Mouse (Mus musculus) heart, adult 2 months (tissue): ENCODE results near the gene 1700012P22Rik. TPM values are rescaled to one million over a fixed set of nuclear protein-coding genes. Genes with fewer than 3 reads are reported as not detected.

Source experiments
- DNase-seq, 2 experiments: peaks; one replicate each; pipeline ENCODE4 v3.0.0; 2021
- H3K27ac ChIP-seq: fragments of 200-600 bp; 2 replicates; pipeline ENCODE4 v1.8.1; 2022
- H3K27me3 ChIP-seq: fragments of 200-500 bp; 2 replicates; pipeline ENCODE4 v1.6.1; 2012; ENCODE audit warnings: mild to moderate bottlenecking, low read length, inconsistent platforms, mixed read lengths; ENCODE audit not compliant: control insufficient read depth, insufficient read depth
- H3K36me3 ChIP-seq: fragments of 200-500 bp; 2 replicates; pipeline ENCODE4 v1.6.1; 2012; ENCODE audit warnings: low read length, inconsistent platforms; ENCODE audit not compliant: control insufficient read depth, insufficient read depth
- H3K4me1 ChIP-seq: fragments of 200-500 bp; 2 replicates; pipeline ENCODE4 v1.6.1; 2011; ENCODE audit warnings: low read length; ENCODE audit not compliant: control insufficient read depth, insufficient read depth
- H3K4me3 ChIP-seq: fragments of 200-600 bp; 2 replicates; pipeline ENCODE4 v1.8.1; 2022
- H3K79me2 ChIP-seq: fragments of 200-500 bp; replicated peaks from 2 replicates; pipeline ENCODE4 v1.6.1; 2012; ENCODE audit warnings: mild to moderate bottlenecking, inconsistent platforms, low read length, moderate library complexity, mixed read lengths; ENCODE audit not compliant: control insufficient read depth, insufficient read depth
- H3K9ac ChIP-seq: fragments of 200-500 bp; 2 replicates; pipeline ENCODE4 v1.6.1; 2012; ENCODE audit warnings: low read depth, mild to moderate bottlenecking, control low read depth, inconsistent platforms, low read length, mixed read lengths
- CTCF ChIP-seq: fragments of 200-600 bp; IDR thresholded peaks from 2 replicates; pipeline ENCODE4 v1.8.1; 2022; ENCODE audit warnings: antibody characterized with exemption, mild to moderate bottlenecking, moderate library complexity
- EP300 ChIP-seq: fragments of 200-500 bp; IDR thresholded peaks from 2 replicates; pipeline ENCODE4 v1.6.1; 2011; ENCODE audit warnings: low read depth, low read length, control low read depth; ENCODE audit not compliant: insufficient read depth
- POLR2A ChIP-seq: fragments of 200-500 bp; IDR thresholded peaks from 2 replicates; pipeline ENCODE4 v1.6.1; 2011; ENCODE audit warnings: mild to moderate bottlenecking, low read depth, low read length, control low read depth; ENCODE audit not compliant: insufficient read depth
- whole genome bisulfite sequencing: fragments of 180-500 bp; shearing (Covaris S2); methylation state at CpG from one replicate; pipeline ENCODE4 v1.1.7; 2018; 5-methylcytosine and 5-hydroxymethylcytosine counted together
- intact Hi-C: fragments of 180-260 bp; cut with DNase I; formaldehyde crosslinking; loops from one replicate; pipeline ENCODE4 v1.15.1; 2025
- long read RNA-seq: library from polyadenylated mRNA; stranded (forward); transcript quantifications from one replicate; pipeline ENCODE4 v2.0.0, GENCODE M21; 2021
- polyA plus RNA-seq: library from polyadenylated mRNA; depleted of rRNA; stranded (reverse); fragments of >200 nt; gene quantifications from 2 replicates; pipeline ENCODE4 v1.2.3, GENCODE M21; 2012; rRNA removed
- total RNA-seq, 2 experiments: library from RNA; stranded (reverse); gene quantifications; 2 replicates each; pipeline ENCODE4 v1.2.3; 2021

Gene 1700012P22Rik
- not detected for total RNA-seq
- polyA plus RNA-seq, result not detected in 2 replicates
- long read RNA-seq, result 0 reads

DNA sequence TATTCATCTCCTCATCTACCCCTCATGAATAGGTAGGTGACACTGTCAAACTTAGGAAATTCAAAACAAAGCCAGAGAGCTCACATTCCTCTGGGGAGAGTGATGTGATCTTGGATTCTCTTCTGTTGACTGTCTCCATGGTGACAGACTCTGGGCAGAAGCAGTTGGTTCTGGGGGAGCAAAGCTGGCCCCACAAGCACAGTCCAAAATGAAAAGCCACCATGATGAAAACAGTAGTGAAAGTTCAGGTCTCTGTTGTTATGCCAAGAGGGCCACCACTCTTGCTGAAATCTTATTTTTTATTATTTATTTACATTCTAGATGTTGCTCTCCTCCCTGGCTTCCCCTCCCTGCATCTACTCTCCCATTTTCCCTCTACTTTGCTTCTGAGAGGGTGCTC lies at the start of gene 1700012P22Rik:
1700012P22Rik (minus strand) TSS at position 101 of the 400 bp plus-strand sequence.
- Histone ChIP-seq H3K27me3 (no peaks in the 10 kb centered on the region), H3K27ac (no peak within 1 kb of the TSS), H3K4me1 (no peaks in the 10 kb centered on the region), H3K79me2 (no peaks in the 10 kb centered on the region), H3K9ac (no peak within 1 kb of the TSS), H3K4me3 (no peak within 1 kb of the TSS), H3K36me3 (no peaks in the 10 kb centered on the region)
- no peak for DNase-seq
- intact Hi-C loops, result no loop called here
- TF ChIP-seq POLR2A (no peak), CTCF (no peak)

DNA sequence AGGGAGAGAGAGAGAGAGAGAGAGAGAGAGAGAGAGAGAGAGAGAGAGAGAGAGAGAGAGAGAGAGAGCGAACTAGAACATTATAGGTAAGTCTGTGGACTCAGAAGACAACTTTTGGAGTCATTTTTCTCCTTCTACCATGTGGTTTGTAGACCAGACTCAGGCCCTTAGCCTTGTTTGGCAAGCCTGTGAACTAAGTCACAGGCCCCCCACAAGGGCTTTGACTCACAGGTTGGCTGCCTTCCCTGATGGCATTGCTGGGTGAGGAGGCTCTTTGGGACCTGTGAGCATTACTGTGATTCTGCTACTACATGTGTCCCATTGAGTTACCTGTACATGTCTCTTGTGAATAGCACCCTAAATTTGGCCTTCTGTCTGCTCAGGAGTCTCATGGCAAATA lies 29.5 kb upstream of the 1700012P22Rik start:
- H3K36me3 ChIP-seq, result no peaks in the 10 kb centered on the region
- no peak overlapping the region for H3K4me3 ChIP-seq
- no peaks in the 10 kb centered on the region for H3K79me2 ChIP-seq
- 56% methylated on average over 1 of the region's 1 CpGs for WGBS
- intact Hi-C loops, result no loop called here
- DNase-seq, result no peak
- no peak overlapping the region for H3K27ac ChIP-seq
- no peaks in the 10 kb centered on the region for H3K4me1 ChIP-seq
- no peaks in the 10 kb centered on the region for H3K27me3 ChIP-seq
- H3K9ac ChIP-seq, result no peak overlapping the region
- TF ChIP-seq EP300, result no peak
- no peak for TF ChIP-seq CTCF

DNA sequence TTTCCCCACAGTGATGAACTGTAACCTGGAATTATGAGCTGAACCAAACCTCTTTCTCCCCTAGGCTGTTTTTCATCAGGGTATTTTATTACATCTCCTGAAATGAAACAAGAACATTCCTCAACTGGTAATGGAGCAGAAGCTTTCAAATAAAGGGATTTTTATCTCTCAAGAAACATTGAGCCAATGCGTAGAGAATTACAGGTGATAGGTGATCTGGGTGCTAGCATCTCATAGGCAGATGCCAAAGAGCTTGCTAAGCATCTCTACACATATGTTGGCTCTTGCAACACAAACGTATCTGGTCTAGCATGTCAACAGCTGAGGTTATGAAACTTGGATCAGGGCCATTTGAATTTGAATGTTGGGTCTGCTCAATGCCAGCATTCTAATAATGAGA lies 26.6 kb upstream of the 1700012P22Rik start:
- no peak for DNase-seq
- whole genome bisulfite sequencing, result 55% methylated on average over 2 of the region's 2 CpGs
- Histone ChIP-seq H3K27ac (no peak overlapping the region), H3K79me2 (no peaks in the 10 kb centered on the region), H3K27me3 (no peaks in the 10 kb centered on the region), H3K36me3 (no peaks in the 10 kb centered on the region), H3K4me3 (no peak overlapping the region), H3K4me1 (no peaks in the 10 kb centered on the region), H3K9ac (no peak overlapping the region)
- intact Hi-C loops, result no loop called here
- no peak for TF ChIP-seq CTCF
- TF ChIP-seq POLR2A, result no peak
- no peak for TF ChIP-seq EP300

DNA sequence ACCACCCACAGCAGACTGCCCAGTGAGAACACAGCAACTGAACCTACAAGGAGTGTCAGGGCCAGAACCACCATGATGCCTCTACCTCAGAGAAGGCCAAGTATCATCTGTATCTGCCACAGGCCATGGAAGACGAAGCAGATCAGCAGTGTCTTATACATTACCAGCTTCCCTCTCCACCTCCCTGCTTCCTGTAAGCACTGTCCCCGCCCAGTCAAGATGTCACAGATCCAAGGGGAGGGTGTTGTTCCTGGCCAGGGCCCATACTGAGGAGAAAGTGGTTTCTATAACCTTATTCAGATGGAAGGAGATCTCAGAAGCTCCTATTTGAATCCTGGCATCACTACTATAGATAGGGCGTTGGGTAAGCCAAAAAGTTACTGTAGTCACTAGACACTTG lies 25.1 kb upstream of the 1700012P22Rik start, which contains the start of gene Aadacl3:
Aadacl3 (minus strand) TSS at position 101 of the 400 bp plus-strand sequence.
- Histone ChIP-seq H3K27me3 (no peaks in the 10 kb centered on the region), H3K27ac (no peak within 1 kb of the TSS), H3K79me2 (no peaks in the 10 kb centered on the region), H3K4me1 (no peaks in the 10 kb centered on the region), H3K4me3 (no peak within 1 kb of the TSS), H3K9ac (no peak within 1 kb of the TSS), H3K36me3 (no peaks in the 10 kb centered on the region)
- no peak for TF ChIP-seq POLR2A
- no peak for TF ChIP-seq CTCF
- TF ChIP-seq EP300, result no peak
- DNase-seq, result no peak
- 44% methylated on average over 3 of the region's 3 CpGs for WGBS
- intact Hi-C loops, result no loop called here

DNA sequence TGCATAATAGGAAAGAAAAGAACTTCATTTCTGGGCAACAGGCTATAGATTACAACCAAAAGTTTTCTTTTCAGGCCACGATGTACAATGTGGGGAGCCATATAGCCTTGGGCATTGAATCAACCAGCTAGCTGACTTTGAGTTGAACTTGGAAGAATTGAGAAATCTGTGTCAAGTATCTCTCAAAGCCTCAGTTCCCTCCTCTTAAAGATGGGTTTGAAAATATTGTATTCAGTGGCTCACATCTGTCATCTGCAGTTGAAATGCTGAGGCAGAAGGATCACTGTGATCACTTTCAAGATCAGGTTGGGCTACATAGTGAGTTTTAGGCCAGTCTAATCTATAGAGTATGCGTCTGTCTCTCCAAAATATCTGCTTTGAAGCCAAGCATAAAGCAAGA lies 14.6 kb upstream of the 1700012P22Rik start, which contains the start of gene Gm9944:
Gm9944 (minus strand) TSS at position 101 of the 400 bp plus-strand sequence.
- Histone ChIP-seq H3K36me3 (no peaks in the 10 kb centered on the region), H3K4me3 (no peak within 1 kb of the TSS), H3K4me1 (no peaks in the 10 kb centered on the region), H3K27me3 (no peaks in the 10 kb centered on the region), H3K27ac (no peak within 1 kb of the TSS), H3K79me2 (no peaks in the 10 kb centered on the region), H3K9ac (no peak within 1 kb of the TSS)
- TF ChIP-seq POLR2A, result no peak
- intact Hi-C loops, result no loop called here
- 59% methylated on average over 2 of the region's 2 CpGs for WGBS
- no peak for DNase-seq

DNA sequence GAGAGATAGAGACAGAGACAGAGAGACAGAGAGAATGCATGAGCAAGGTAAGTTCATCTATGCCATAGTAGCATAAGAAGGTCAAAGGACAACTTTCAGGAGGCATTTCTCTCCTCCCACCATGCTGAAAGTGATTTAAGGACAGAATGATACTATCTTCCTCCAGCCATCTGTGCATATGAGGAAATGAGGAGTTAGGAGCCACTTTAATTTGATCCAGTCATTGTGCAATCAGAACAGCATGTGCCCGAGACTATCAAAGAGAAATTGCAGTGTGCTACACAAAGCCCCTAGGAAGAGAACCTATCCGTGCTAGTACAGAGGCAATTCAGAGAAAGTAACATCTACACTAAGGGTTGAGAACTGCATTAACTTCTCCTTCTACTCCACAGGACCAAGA lies 10.0 kb upstream of the 1700012P22Rik start:
- 58% methylated on average over 2 of the region's 2 CpGs for WGBS
- no peak for TF ChIP-seq POLR2A
- no peaks in the 10 kb centered on the region for H3K27me3 ChIP-seq
- no peak overlapping the region for H3K9ac ChIP-seq
- H3K79me2 ChIP-seq, result no peaks in the 10 kb centered on the region
- no peak for DNase-seq
- no peaks in the 10 kb centered on the region for H3K36me3 ChIP-seq
- H3K4me1 ChIP-seq, result no peaks in the 10 kb centered on the region
- intact Hi-C loops, result no loop called here
- H3K4me3 ChIP-seq, result no peak overlapping the region
- H3K27ac ChIP-seq, result no peak overlapping the region

DNA sequence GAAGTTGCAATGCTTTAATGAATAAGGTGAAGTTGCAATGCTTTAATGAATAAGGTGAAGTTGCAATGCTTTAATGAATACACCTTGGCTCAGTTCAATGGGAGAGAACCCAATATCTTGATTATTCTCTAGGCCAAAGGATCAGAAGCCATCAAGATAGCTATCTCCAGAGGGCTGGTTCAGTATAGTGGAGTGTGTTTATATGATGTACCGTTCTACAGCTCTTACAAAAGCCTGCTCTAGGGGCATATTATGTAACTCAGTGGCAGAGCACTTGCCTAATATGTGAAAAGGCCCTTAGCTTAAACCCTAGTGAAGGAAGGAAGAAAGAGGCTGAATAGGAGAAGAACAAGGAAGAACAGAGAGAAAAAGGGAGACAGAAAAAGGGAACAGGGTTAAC lies 3.0 kb upstream of the 1700012P22Rik start:
- Histone ChIP-seq H3K4me3 (no peak overlapping the region), H3K36me3 (no peaks in the 10 kb centered on the region), H3K79me2 (no peaks in the 10 kb centered on the region), H3K27ac (no peak overlapping the region), H3K9ac (no peak overlapping the region), H3K27me3 (no peaks in the 10 kb centered on the region), H3K4me1 (no peaks in the 10 kb centered on the region)
- WGBS, result 68% methylated on average over 1 of the region's 1 CpGs
- DNase-seq, result no peak
- intact Hi-C loops, result no loop called here
- no peak for TF ChIP-seq CTCF
- no peak for TF ChIP-seq EP300
- no peak for TF ChIP-seq POLR2A
